Mouse (Mus musculus): ENCODE data around the gene Agfg1.

The Agfg1 gene

DNA sequence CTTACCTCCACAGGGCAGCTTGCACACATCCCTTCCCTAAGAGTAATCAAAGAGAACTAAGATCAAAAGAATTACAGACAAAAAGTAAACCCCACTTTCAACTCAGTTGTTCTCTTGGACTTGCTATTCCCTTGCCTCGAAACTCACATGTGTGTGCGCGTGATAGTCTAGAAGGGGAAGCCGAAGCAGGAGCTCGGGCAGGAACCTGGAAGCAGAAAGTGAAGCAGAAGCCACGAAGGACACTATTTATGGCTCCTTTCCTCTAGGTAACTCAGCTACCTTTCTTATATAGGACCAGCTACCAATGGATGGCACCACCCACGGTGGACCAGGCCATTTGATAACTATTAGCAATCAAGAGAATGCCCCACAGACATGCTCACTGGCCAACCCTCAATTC, 13.5 kb upstream of the Agfg1 start:
- DNase-seq, result no peak

DNA sequence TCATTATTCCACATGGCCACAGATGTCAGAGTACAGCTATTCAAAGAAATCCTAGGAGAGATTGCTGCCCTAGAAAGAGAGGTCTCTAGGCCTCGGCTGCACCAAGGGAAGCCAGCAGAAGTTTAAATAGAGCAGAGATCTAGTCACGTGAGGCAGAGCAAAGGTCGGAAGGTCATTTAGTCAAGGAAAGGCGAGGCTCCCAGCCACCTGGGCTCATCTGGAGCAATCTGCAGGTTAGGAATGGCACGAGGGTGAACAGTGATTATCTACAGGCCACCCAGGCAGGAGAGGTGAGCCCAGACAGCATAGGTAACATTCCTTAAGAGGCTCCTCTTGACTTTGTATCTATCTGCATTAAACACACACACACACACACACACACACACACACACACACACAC, 12.4 kb upstream of the Agfg1 start:
- DNase-seq, result peak; percentile 12

DNA sequence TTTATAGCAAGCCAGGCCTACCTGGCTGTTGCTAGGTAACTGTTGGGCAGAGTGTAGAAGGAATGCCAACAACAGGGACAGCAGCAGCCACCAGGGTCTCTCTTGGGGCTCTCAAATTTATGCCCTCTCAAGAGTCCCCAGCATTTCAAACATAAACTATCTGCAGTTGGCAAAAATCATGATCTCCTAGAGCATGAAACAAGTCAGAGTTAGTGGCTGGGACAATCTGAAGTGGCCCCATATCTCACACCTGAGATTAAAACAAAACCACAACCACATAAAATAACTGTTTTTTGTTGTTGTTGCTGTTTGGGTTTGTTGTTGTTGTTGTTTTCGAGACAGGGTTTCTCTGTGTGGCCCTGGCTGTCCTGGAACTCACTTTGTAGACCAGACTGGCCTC, 8.5 kb upstream of the Agfg1 start:
- no peak for DNase-seq

DNA sequence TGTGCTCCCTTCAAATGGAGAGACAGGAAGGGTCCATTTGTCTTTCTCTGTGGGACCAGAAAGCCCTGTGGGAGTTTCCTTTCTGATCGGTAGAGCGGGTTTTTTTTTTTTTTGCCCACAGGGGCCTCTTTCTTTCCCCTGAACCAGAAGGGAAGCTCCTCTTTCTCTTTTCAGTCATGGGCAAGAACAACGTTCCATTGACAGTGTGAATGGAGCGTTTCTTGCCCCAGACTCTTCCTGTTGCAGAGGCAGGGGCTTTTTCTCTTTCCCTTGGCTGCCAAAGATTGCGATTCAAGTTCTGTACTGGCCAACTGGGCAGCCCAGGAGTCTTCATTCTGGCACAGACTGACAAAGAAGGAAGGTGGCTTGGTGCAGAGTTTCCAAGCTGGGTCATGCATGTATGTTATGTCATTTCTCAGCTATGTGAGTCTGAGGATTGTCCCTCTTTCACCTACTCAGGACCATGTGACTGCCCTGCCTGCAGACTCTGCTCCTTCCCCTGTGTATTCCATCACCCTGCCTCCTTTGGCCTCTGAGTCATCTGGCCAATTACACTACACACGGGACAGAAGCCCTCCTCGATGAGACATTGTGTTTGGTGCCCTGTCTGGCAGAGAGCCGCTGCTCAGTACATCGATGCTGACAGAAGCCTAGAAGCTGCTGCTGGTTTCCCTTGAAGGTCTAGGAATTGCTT, 7.6 kb upstream of the Agfg1 start:
- peak; percentile 12 for DNase-seq

DNA sequence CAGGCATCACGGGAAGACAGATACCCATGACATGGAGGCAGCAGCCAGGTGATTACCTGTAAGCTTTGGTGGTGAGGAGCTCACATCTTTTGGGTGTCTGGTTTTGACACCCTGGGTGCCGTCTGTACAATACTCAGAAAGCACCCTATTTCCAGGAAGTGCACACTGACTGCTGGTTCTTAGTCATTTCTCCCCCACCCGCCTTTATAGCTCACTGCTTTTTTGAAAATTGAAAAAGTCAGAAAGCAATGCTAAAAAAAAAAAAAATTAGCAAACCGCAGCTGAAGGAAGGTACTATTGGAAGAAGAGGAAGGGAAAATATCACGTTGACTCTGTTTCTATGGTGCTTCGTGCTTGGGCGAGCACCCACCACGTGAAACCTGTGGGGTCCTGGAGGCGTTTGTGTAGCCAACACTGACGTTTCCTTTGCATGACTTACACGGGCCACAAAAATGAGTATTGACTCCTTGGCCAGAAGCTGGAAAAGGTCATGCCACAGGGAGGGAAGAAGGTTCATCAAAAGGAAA, 6.7 kb upstream of the Agfg1 start:
- no peak for DNase-seq

DNA sequence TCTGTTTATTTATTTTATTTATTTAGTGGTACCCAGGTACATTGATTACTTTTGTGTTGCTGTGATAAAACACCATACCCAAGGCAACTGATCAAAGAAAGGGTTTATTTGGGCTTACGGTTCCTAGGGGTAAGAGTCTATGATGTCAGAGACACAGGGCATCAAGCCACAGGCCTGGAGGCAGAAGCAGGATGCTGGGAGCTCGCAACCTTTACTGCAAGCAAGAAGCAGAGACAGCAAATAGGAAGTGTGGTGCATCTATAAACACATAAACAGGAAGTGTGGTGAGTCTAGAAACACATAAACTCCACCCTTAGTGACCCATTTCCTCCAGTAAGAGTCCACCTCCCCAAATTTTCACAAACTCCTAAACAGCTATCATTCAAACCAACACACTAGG, 5.8 kb upstream of the Agfg1 start:
- no peak for DNase-seq

DNA sequence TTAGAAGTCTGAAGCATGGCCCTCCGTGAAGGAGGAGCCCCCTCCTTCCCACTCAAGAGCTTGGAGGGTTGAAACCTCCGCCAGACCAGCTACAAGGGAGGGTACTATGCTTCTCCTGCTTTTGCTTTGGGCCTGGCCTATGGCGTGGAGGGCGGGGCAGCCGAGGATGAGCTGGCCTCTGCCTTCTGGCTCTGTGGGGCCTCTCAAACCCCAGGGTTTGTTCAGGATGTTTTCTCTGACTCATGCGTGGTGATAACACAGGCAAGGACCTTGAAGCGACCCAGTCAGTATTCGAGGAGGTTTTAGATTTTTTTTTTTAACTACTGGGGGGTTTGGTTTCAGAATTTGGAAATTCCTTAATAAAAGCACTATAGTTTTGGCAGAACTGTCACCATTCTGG, 4.7 kb upstream of the Agfg1 start:
- DNase-seq, result no peak

DNA sequence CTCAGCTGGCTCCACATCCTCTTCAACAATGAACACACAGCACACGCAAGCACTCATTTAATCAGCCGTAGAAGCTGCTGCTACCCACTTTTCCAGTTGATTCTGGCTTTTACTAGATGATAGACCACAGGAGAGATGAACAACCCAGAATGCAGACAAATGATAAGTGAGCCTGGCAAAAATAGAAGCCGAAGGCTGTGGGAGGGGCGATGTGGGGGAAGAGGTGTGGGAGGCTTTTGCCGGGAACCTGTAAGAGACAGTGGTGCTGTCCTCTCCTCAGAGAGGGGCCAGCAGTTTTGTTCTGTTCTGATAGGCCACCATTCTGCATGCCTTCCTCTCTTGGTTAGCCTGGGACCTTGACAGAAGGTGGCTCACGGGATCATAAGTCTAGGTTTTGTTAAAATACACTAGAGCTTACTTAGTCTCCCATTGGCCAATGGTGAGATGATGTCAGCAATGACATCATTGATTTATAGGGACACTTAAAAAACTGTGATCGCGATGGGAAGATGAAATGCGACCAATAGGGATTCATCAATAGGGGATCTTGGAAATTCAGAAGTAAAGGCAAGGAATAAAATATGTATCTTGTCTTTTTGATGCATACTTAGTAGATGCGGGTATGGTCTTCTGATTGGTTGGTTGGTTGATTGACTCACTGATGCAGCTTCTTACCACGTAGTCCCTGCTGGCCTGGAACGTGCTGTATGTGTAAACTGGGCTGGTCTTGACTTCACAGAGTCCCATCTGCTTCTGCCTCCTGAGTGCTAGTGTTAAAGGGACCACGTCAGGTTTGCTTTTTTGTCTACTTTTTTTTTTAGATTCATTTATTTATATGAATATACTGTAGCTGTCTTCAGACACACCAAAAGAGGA, 2.7 kb upstream of the Agfg1 start:
- no peak for DNase-seq

DNA sequence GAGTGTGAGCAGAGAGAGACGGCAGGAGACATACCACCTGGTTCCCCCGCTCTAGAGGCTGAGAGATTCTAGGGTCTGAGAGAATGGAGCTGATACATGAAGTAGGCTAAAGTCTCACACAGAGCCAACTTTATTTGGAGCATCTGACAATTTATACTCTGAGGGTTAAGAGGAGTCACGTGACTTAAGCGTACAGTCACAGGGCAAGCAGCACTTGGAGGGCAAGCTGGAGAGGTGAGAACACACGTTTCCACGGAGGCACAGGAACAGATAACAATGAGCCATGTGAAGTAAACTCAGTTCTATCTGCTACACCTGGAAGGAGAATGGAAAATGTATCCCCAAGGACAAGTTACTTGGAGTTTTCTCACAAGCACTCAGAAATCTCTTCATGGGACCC, 1.7 kb upstream of the Agfg1 start:
- DNase-seq, result no peak

DNA sequence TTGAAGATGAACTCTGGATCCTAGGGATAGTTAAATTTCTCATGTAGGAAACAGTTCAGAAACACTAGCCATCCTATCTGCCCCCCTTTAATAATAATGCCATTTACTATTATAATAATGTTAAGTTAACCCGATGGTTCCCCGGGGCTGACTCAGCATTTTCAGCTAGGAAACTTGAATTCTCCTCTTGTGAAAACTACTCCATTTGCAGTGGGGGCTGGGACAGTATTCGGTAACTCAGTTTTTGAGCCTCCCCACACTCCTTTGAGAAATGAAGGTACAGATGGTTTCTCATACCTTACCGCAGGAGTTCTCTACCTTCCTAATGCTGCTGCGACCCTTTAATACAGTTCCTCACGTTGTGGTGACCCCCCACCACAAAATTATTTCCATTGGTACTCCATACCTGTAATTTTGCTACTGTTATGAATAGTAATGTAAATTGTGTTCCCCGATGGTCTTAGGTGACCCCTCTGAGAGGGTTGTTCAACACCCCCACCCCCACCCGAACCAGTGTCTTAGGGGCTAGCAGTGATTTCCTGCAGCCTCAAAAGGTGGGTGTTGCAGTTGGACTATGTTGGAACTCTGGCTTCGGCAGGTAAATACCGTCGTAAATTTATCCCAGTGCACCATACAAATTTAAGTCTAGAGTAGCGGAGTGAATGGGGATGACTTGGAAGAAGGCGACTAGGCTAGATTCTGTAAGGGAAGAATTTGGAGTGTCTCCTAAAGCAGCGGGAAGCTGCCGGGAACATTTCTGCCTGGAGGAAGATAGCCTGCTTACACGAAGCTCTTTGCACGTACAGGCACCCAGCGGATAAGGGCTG, 601 bp upstream of the Agfg1 start:
- DNase-seq, result no peak

DNA sequence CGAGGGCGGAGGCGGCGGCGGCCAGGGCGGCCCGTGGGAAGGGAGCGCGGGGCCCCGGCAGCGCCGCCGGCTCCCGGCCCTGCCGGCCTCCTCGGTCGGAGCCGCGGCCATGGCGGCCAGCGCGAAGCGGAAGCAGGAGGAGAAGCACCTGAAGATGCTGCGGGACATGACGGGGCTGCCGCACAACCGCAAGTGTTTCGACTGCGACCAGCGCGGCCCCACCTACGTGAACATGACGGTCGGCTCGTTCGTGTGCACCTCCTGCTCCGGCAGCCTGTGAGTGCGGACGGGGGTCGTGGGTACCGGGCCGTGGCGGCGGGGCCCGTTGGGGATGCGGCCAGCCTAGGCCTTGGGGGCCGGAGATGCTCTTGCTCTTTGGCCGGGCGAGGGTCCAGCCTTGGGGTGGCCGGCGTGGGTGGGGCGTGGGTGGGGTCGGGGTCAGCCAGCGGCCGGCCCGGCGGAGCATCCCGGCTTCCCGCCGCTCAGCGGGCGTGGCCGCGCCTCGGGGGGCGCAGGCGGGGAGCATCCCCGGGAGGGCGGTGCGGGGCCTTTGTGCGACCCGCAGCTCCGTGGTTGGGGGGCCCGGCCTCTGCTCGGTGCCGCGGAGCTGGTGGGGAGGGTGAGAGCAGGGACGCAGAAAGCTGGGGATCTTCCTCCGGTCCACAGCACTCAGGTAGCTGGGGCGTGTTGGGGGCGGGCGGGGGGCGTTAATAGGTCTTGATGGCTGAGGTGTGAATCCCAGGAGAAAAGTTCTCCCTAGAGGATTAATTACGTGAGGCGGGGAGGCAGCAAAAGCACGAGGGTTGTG, 535 bp downstream of the Agfg1 start:
- no peak for DNase-seq

DNA sequence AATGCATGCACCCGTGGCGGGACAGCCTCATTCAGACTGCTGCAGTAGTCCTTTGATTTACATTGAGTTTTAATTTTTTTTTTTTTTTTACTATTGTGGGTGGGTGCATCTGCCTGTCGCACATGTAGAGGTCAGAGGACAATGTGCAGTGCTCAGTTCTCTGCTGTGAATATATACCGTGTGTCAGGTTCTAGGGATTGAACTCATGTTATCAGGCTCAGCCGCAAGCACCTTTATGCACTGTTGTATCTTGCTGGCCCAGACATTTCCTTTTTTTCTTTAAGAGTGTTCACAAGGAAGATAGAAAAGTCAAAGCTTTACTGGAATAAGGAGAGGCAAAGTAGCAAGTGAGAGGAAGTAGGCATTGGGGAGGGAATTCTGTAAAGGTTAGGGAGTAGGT, 16.4 kb downstream of the Agfg1 start:
- DNase-seq, result no peak

DNA sequence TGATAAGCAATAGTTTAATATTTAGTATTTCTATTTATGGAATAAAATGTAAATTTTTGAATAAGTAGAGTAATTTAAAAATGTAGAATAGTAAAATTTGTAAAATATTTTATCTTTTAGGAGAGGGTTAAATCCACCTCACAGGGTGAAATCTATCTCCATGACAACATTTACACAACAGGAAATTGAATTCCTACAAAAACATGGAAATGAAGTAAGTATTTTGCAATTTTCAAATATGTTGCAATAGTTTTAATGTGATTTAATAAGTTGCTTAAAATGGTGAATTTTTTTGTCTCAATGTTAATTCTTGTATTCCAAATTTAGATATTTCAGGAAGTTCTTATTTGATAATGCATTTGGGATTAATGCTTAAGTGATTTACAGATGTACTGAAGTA, 19.0 kb downstream of the Agfg1 start:
- no peak for DNase-seq

DNA sequence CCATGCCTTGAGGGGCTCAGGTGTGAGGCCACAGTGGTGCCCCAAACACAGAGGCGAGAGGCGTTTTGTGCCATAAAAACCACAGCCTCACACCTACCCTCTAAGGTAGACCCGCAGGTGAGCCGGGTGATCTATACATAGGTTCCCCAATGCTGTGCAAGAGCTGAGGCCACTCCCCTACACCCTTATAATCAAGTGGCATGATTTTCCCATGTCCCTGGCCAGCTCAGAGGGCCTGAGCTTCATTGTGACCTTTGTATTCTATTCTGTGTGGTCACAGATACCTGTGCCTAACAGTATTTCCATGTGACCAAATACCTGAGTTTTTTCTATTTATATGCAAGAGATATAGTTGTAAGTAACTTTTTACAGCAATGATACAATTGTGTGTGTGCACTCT, 21.1 kb downstream of the Agfg1 start:
- no peak for DNase-seq

DNA sequence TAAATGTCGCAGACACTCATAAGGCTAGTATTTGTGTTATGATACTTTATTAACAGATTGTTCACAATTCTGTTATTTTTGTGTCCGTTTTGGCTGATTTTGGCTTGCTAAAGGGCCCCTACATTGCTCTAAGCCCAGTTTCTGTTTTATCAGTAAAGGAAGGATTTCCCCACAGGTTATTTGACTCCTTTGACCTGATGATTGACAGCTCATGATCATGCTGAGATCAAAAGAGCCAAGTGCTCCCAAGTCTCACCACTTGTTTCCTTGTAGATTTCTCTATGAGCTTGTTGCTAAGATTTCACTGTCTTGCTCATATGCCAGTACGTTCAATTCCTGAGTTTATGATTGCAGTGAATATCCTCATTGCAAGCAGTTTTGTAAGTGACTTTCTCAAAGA, 30.9 kb downstream of the Agfg1 start:
- DNase-seq, result no peak

DNA sequence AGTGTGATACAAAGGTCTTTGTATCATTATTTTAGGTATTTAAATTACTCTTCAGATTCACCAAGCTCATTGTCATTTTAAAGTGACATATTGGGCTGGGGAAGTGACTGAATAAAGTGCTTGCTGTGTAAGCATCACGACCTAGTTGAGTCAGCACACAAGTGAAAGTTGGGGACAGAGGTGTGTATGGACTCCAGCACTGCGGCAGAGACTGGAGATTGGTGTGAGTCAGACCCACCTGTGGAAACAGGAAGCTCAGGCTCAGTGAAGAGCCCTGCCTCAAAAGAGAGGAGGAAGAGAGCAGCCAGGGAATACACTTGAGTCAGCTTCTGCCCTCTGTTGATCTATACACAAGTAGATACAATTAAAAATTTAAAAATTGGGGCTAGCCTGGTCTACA, 39.9 kb downstream of the Agfg1 start:
- no peak for DNase-seq

DNA sequence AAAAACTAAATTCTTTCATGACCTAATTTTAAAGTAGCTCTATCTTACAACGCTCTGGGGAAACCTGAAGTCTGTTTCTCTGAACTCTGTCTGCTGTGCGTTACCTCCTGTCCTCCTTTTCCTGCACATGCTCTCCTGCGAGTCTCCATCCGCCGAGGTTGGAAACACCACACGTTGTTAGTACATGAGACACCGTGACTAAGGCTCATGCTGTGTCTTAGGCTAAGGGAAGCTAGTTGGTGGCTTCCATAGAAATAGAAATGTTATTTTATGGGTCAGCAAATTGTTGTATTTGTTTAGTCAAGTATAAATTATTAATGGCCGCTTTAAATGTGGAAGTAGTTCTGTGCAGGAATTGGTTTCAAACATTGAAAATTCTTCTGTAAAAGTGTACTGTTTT, 40.9 kb downstream of the Agfg1 start:
- DNase-seq, result no peak

DNA sequence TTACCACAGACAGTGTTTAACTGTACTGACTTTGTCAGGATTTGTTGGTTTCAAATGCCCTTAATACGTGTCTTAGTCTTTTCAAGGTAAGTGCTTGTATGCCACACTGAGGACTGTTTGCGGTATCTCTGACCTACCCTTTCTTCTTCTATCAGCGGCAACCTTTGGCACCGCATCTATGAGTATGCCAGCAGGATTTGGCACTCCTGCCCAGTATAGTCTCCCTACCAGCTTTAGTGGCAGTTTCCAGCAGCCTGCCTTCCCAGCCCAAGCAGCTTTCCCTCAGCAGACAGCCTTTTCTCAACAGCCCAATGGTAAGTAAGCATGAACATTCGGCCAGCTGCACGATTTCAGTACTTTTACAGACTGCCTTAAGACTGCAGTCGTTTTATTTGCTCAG, 54.0 kb downstream of the Agfg1 start:
- no peak for DNase-seq

DNA sequence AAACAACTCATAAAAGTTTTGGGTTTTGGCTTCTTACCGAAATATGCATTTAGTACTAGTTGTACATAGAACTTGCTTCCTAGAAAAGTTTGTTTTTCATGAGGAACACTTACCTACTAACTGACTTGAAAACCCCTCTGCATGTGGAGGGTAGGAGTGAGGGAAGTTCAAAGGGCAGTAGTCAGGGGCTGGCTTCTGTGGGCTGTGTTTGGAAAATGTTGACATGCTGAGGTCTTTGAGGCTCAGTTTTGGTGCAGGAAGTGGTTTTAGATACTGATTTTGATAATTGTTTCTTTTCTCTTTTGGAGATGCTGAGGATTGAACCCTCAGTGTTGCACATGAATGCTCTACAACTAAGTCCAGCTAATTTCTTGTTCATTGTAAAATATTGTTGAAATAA, 61.3 kb downstream of the Agfg1 start:
- DNase-seq, result no peak

DNA sequence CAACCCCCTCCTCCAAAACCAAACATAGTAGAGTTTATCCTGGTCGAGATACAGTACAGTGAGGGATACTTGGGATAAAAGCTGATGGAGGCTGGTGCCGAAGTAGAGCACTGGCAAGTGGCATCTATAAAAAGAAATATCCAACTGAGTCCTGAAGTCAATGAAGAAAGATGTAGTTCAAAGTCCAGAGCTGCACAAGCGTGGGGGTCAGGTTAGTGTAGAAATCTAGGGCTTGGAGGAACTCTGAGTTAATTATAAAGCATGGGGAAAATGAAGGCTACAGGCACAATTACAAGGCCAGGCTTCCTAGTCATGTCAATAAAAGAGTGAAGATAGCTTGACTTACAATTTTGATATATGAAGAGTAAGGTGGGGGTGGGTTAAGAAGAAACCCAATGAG, 61.9 kb downstream of the Agfg1 start:
- DNase-seq, result no peak

DNA sequence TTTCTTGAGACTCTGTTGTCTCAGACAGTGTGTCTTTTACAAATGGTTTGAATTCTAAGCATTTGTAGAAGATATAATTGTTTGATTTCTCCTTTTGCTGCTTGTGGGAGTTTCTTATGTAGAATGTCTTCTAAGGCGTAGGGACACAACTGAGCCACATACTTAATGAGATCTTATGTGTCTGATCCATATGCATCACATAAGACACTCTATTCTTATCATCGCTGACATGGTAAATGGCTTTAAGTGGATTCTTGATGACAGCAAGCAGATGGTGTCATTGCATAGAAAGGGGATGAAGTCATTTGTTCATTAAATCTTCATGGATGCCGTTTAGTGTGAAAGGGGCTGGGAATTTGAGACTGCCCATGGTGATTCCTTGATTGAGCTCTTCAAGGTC, 66.6 kb downstream of the Agfg1 start:
- no peak for DNase-seq

DNA sequence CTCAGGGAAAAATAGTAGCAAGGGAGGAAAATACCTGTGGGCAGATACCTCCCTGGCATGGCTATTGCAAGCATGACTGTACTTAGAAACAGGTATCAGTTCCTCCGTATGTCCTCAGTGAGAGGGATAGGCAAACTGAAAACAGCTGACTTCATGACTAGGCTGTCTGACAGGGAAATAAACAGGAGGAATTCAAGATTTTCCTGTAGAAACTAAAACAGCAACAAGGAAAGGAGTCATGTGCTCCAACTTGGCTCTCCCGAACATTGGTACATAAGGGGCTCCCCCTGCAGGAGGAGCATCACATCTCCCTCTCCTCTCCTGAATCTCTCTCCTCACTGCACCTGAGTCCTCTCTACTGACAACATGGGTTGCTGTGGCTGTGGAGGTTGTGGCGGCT, 73.7 kb downstream of the Agfg1 start, which contains the start of gene A030005L19Rik:
TSS of gene A030005L19Rik (plus strand) at position 301 of the 400 bp plus-strand sequence.
- no peak for DNase-seq

Data from kidney, postnatal 14 days (tissue).